Mouse (Mus musculus) bone marrow, adult 2 months (tissue): ENCODE results near the gene Stx4a.

Experiments
- CTCF ChIP-seq: fragments of 200-500 bp; IDR thresholded peaks from 2 replicates; pipeline ENCODE4 v1.5.1; 2011; ENCODE audit warnings: low read length, control low read depth; ENCODE audit not compliant: control insufficient read depth, insufficient read depth
- POLR2A ChIP-seq: fragments of 200-500 bp; IDR thresholded peaks from 2 replicates; pipeline ENCODE4 v1.6.1; 2011; ENCODE audit warnings: low read depth, mild to moderate bottlenecking, control low read depth, low read length, borderline replicate concordance; ENCODE audit not compliant: control insufficient read depth

GRCm38 (mm10) chr7:127896384-127896783, 72.3 kb downstream of the Stx4a start:
- peak; percentile 89 for TF ChIP-seq CTCF
- TF ChIP-seq POLR2A: no peak
